Mouse (Mus musculus) bone marrow, adult 2 months (tissue): ENCODE results near the gene Accs. TPM values are rescaled to one million over a fixed set of nuclear protein-coding genes. Genes with fewer than 3 reads are reported as not detected.

Experiments
- H3K27ac ChIP-seq: fragments of 200-500 bp; 2 replicates; pipeline ENCODE4 v1.5.1; 2012; ENCODE audit warnings: low read depth, mild to moderate bottlenecking, control low read depth, inconsistent platforms, low read length; ENCODE audit not compliant: control insufficient read depth, poor library complexity, insufficient read depth
- H3K4me1 ChIP-seq: fragments of 200-500 bp; 2 replicates; pipeline ENCODE4 v1.6.1; 2011; ENCODE audit warnings: low read length; ENCODE audit not compliant: control insufficient read depth, insufficient read depth
- H3K4me3 ChIP-seq: fragments of 200-500 bp; replicated peaks from 2 replicates; pipeline ENCODE3; 2011; ENCODE audit warnings: mild to moderate bottlenecking, low read depth, low read length, control low read depth; ENCODE audit not compliant: control insufficient read depth
- CTCF ChIP-seq: fragments of 200-500 bp; IDR thresholded peaks from 2 replicates; pipeline ENCODE4 v1.5.1; 2011; ENCODE audit warnings: low read length, control low read depth; ENCODE audit not compliant: control insufficient read depth, insufficient read depth
- POLR2A ChIP-seq: fragments of 200-500 bp; IDR thresholded peaks from 2 replicates; pipeline ENCODE4 v1.6.1; 2011; ENCODE audit warnings: low read depth, mild to moderate bottlenecking, control low read depth, low read length, borderline replicate concordance; ENCODE audit not compliant: control insufficient read depth
- WGBS: fragments of 180-500 bp; shearing (Covaris S2); methylation state at CpG from one replicate; pipeline ENCODE4 v1.1.7; 2018; 5-methylcytosine and 5-hydroxymethylcytosine counted together
- polyA plus RNA-seq: library from polyadenylated mRNA; stranded (reverse); fragments of >200 nt; gene quantifications from 2 replicates; pipeline ENCODE4 v1.2.4, GENCODE M21; 2011; ENCODE audit warnings: low replicate concordance; ENCODE audit not compliant: missing spikeins, insufficient read depth, insufficient read length

Accs gene
- polyA plus RNA-seq, 1 experiment: 6.3 TPM

- Histone ChIP-seq H3K4me1 (no peaks in the 10 kb centered on the region), H3K4me3 (no peak overlapping the region), H3K27ac (no peak overlapping the region)
- TF ChIP-seq CTCF (peak; percentile 93), POLR2A (no peak)
- WGBS: 29% methylated on average over 4 of the region's 4 CpGs
These were observed 37.9 kb downstream of the Accs start for GRCm38 (mm10) chr2:93811812-93812211.

- 12% methylated on average over 2 of the region's 2 CpGs for WGBS
- Histone ChIP-seq H3K4me1 (no peaks in the 10 kb centered on the region), H3K4me3 (no peak overlapping the region), H3K27ac (no peak overlapping the region)
- no peak for TF ChIP-seq POLR2A
- peak; percentile 91 for TF ChIP-seq CTCF
These were observed 39.8 kb downstream of the Accs start for GRCm38 (mm10) chr2:93809931-93810330.

- TF ChIP-seq POLR2A (no peak), CTCF (no peak)
- Histone ChIP-seq H3K4me1 (no peaks in the 10 kb centered on the region), H3K4me3 (no peak overlapping the region), H3K27ac (no peak overlapping the region)
- 88% methylated on average over 5 of the region's 5 CpGs for WGBS
These were observed 41.7 kb downstream of the Accs start for GRCm38 (mm10) chr2:93808071-93808470.

- Histone ChIP-seq H3K4me3 (no peak overlapping the region), H3K27ac (no peak overlapping the region), H3K4me1 (no peaks in the 10 kb centered on the region)
- 85% methylated on average over 8 of the region's 8 CpGs for WGBS
- TF ChIP-seq CTCF (no peak), POLR2A (no peak)
These were observed 42.3 kb downstream of the Accs start for GRCm38 (mm10) chr2:93807440-93807839.

DNA sequence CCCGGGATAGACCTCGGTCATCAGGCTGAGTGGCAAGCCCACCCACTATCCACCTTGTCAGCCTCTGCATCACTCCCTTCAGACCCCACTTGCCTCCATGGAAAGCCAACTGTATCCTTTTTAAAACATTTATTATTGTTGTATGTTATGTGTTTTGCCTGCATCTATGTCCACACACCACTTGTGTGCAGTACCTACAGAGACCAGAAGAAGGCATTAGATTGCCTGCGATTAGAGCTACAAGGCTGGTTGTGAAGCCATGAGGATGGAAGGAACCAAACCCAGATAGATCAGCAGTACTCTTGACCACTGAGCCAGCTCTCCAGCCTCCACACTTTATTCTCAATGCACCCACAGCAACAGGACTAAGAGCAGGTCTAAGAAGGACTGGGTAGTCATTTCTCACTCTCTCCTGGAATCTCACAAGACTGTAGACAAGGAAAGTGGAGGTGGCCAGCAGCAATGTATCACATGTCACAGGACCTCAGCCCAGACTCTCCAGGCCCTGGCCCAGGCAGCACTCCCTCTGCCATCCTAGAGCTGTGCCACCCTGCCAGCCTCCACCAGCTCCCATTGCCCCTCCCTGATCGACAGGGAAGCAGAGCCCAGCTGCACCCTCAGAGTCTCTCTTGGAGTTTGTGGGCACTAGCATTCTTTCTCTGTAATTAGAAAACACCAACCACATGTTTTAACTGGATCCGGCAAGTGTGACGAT lies 43.1 kb downstream of the Accs start:
- H3K27ac ChIP-seq: no peak overlapping the region
- no peak overlapping the region for H3K4me3 ChIP-seq
- TF ChIP-seq CTCF: no peak
- TF ChIP-seq POLR2A: no peak
- H3K4me1 ChIP-seq: no peaks in the 10 kb centered on the region
- WGBS: 84% methylated on average over 6 of the region's 6 CpGs

GRCm38 (mm10) chr2:93805523-93805922 lies 44.2 kb downstream of the Accs start:
- no peak overlapping the region for H3K27ac ChIP-seq
- H3K4me1 ChIP-seq: no peaks in the 10 kb centered on the region
- WGBS: 88% methylated on average over 4 of the region's 4 CpGs

GRCm38 (mm10) chr2:93805066-93805465 lies 44.7 kb downstream of the Accs start:
- no peak for TF ChIP-seq POLR2A
- no peak for TF ChIP-seq CTCF
- Histone ChIP-seq H3K4me1 (no peaks in the 10 kb centered on the region), H3K27ac (no peak overlapping the region), H3K4me3 (no peak overlapping the region)
- 83% methylated on average over 5 of the region's 5 CpGs for WGBS

More at GRCm38 (mm10) chr2:93805523-93805922, 44.2 kb downstream of the Accs start:
- no peak overlapping the region for H3K4me3 ChIP-seq
- TF ChIP-seq POLR2A: no peak
- no peak for TF ChIP-seq CTCF

DNA sequence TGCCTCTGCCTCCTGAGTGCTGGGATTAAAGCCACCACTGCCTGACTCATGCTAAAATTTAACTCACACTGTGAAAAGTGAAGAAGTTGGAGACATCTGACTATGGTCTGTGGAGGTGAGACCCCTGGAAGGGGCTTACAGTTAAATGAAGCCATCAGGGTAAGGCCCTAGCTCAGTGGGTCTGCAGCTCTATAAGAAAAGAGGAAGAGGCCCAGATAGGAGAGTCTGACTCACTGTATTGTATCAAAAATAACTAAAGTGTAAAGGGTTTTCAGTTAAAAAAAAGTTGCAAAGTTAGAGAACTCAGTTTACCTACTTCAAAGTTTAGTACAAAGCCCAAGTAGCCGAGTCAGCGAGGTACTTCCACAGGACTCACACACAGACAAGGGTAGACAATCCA lies 46.8 kb downstream of the Accs start:
- no peak overlapping the region for H3K27ac ChIP-seq
- H3K4me3 ChIP-seq: no peak overlapping the region
- H3K4me1 ChIP-seq: no peaks in the 10 kb centered on the region
- WGBS: 67% methylated on average over 2 of the region's 2 CpGs
- TF ChIP-seq CTCF (no peak), POLR2A (no peak)
